Mouse (Mus musculus): ENCODE measurements around the gene Trim39.
"Not testable (repeated sequence)": the region's sequence is repeated elsewhere in the genome, so short reads cannot be mapped to it uniquely, and the experiment has no call there.

Trim39 gene

GRCm38 (mm10) chr17:36245741-36246140, 26.3 kb downstream of the Trim39 start:
- no peak for DNase-seq

- DNase-seq, result no peak
These were observed 28.0 kb downstream of the Trim39 start for GRCm38 (mm10) chr17:36244031-36244430.

GRCm38 (mm10) chr17:36240637-36241213, 31.3 kb downstream of the Trim39 start:
- DNase-seq, result no peak

GRCm38 (mm10) chr17:36237321-36237921, 34.6 kb downstream of the Trim39 start:
- DNase-seq, result no peak

GRCm38 (mm10) chr17:36235300-36235699, 36.7 kb downstream of the Trim39 start:
- DNase-seq, result not testable (repeated sequence)

GRCm38 (mm10) chr17:36233572-36233971, 38.5 kb downstream of the Trim39 start:
- DNase-seq, result no peak

- DNase-seq, result peak; percentile 27
These were observed 40.7 kb downstream of the Trim39 start for GRCm38 (mm10) chr17:36231318-36231717.

- DNase-seq, result no peak
These were observed 43.0 kb downstream of the Trim39 start for GRCm38 (mm10) chr17:36229046-36229445.

GRCm38 (mm10) chr17:36226921-36227320, 45.1 kb downstream of the Trim39 start:
- no peak for DNase-seq

GRCm38 (mm10) chr17:36225231-36225824, 46.7 kb downstream of the Trim39 start:
- no peak for DNase-seq

- no peak for DNase-seq
These were observed 47.6 kb downstream of the Trim39 start for GRCm38 (mm10) chr17:36224451-36224850.

GRCm38 (mm10) chr17:36218594-36219155, 53.4 kb downstream of the Trim39 start:
- DNase-seq, result no peak

GRCm38 (mm10) chr17:36215586-36215985, 56.5 kb downstream of the Trim39 start:
- DNase-seq, result no peak
